Mouse (Mus musculus): ENCODE measurements at regions not wholly inside any gene's neighbourhood (a gene's known extent, or its start where the extent isn't known, plus 50 kb on each side); places are given as distances from the start of the nearest gene placed in this dataset.

DNA sequence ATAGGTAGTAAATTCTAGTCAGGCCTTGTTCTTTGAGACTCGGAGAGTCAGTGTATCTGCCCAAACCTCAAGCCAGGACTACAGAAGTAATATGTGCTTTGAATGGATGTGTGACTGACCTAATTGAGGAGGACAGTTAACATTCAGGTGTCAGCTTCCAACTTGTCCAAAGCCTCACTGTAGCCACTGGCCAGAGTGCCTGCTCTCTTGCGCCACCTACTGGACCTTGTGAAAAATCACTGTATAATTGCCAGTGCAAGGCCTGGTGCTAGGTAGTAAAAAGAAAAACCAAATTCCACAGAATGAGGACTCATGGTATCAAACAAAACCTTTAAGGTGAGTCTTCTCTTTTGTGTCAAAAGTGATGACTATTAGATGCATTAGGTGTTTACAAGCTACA is 933.6 kb upstream of the Lrrc6 start:
- peak; percentile 15 for DNase-seq

DNA sequence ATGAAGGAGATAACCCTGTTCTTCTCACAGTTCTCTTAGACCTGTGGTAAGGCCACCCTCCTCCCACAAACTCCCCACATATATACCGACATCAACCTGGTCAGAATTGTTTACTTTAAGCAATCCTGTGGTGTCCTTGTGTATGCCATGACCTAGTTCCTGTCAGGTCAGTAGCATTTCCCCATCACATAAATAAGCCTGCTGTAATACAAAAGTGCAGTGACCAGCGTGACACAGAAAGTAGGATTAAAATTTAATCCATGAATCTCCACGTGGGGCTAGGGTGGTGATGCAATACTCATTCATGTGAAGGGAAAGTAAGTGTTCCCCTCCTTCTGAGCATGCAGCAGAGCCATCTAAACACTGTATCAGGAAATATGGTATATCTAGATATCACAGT is 923.2 kb upstream of the Lrrc6 start:
- no peak for DNase-seq

DNA sequence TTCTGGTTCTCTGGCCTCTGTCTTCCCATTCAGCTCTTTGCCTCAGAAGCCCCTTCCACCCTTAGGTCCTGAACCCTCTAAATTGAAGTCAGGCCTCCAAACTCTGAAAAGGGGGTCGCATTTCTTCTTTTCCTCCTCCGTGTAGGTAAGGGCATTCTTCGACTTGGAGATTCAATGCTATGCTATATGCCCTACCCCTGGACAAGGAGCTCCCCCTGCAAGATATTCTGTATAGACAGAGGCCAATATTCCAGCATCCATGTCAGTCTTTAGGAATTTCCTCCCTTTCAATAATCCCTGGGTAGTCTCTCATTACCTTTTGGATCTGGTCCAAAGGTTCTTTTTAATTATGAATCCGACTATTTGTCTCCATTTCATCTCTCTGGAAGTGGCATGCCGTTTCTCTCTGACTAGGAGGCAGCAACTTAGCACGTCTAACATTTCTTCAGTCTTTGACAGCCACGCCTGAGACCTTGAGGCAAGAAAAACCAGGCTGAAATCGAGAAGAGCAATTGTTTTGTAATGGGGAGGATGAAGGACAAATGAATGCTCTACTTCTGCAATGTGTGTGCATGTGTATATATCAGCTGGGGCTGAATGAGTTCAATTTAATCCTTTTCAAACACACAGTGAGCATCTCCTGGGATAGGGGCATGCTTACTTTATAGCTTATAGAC is 921.7 kb upstream of the Lrrc6 start:
- DNase-seq: no peak

DNA sequence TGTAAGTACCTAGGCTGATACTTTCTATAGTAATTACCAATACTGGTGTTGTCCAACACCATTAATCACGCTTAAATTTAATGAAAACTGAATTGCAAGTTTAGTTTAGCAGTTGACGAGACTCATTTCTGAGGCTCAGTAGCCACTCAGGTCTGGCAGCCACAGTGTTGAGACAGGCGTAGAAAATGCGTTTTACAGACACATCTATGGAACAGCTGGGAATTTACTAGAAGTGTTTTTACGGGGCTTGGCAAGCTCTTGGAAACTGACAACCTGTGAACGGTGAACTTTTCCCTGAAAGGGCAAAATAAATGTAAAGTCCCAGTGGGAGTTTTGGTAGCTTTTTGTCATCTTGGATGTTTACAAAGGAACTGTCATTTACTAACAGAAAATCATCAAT is 920.1 kb upstream of the Lrrc6 start:
- DNase-seq: no peak

DNA sequence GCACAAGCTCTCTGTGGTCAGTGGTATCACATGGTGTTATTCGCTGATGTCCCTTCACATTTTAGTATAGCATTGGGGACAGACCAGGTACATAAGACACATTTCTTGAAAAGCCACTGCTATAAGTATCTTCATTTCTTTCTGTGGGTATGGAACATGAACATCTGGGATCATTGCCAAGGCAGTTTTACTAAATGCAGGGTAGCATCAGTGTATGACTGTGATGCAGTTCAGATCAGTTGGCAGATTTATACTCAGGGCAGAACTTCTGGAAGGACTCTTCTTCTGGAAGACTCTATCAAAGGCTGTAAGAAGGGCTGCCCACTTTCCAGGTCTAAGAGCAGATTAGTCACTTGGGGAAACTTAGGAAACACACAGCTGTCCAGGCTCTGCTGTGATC is 919.0 kb upstream of the Lrrc6 start:
- DNase-seq: no peak

DNA sequence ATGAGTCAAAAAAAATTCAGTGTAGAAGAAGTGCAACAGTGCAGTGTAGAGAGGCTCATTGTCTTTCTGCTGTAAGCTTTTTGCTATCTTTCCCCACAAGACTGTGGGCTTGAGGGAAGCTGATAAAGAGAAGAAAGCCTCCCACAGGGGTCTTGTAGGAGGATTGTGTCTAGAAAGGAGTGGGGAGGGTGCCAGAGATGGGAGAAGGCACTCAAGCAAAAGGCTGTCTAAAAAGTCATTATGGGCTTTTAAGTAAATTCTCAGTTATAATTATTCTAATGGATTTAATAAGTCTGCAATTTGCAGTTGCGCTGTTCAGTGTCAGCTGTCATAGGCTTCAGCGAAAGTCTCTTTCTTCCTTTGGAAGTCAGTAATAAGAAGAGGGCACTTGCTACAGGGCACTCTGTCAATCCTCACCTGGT is 917.0 kb upstream of the Lrrc6 start:
- no peak for DNase-seq

DNA sequence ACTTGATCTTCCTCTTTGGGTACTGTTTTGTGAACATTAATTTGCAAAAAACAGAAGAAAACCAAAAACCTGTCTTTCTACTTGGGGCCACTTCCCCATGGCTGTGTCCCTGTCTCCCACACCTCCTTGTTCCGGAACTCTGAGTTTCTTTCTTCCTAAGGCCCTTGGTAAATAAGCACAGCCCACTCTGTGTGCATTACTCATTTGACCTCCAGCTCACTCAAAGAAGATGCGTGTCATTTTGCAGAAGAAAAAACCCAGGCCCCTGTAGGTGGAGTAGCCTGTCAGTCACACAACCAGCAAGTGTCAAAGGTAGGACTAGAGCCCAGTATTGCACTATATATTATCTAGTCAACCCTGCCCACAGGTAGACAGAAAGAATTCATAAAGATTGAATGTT is 915.1 kb upstream of the Lrrc6 start:
- DNase-seq: no peak

DNA sequence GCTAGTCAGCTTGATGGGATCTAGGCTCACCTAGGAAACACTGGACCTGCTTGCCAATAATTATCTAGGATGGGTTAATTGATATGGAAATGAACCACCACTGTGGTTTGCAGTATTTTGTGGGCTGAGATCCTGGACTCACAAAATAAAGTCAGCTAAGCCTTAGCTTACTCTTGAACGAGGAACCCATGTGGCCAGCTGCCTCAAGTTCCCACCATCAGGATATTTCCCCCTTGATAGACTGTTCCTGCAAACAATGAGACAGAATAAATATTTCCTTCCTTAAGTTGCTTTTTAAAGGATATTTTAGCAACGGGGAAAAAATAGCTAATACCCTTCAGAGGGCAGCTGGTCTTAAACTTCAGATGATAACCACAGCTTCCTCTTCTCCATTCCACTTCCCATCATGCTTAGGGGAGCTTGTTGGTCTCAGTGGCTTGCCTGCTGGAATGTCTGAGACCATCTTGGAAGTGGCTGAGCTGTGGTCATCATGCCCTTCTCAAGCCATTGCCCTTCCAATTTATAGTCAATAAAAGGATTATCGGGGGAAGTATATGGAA is 913.7 kb upstream of the Lrrc6 start:
- no peak for DNase-seq

DNA sequence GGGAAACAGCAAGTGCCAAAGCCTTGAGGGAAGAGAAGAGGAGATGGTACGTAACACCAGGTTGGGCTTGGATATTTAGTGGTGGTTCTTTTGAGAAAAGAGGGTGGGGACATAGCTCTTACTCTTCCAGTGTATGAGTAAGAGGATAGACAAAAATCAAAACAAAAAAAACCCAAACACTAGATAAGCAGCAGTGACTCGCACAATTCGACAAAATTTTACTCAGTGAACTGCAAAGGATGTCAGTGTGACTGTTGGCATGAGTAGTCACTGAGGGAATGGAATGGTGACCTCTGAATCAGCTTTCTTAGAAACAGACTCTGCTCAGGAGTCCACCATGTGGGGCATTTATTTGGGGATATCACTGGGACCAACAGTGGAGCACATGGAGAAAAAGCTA is 912.9 kb upstream of the Lrrc6 start:
- no peak for DNase-seq

DNA sequence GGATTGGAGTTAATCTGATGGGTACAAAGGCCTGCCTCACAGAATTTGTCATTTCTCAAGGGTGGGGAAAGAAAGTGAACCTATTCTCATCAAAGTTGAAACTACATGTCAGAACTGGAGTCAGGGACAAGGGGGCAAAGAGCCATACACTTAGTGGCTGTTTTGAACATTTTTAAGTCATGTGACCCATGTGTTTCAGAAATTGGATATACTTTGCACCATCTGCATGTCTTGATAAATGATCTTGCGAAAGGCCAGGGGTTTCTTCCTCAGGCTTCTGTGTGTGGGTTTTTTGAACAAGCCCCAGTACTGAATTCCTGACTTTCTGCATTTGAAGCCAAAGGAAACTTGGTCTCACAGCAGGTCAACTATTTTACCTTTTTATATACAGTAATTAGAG is 911.7 kb upstream of the Lrrc6 start:
- no peak for DNase-seq

DNA sequence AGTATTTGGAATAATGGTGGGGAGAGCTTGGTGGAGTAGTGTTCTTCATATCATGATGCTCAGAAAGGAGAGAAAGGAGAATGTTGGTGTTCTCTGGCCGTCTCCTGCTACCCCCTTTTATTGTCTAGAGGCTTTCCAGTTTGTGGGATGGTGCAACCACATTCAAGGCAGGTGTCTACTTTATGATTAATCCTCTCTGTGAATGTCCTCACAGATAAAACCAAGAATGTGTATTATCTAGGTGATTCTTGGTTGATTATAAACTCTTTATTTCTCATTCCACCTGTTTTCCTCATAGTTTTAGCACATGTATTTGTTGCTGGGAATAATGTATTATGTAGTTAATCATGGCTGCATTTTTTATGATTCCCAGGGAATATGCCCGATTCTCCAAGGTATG is 910.9 kb upstream of the Lrrc6 start:
- no peak for DNase-seq

DNA sequence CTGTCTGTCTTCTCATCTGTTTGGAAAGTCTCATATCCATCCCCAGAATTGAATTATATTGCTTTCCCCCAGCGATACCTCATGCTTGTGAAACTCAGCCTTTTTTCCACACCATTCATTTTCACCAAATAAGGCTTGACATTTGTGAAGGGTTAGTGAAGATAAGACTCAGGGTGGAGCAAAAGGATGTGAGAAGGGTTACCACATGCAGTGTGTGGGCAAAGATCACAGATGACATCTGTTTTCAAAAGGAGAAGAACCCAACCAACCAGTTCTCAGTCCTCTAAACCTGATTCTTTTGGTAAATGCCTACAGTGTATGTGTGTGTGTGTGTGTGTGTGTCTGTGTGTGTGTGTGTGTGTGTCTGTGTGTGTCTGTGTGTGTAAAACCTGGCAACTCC is 909.3 kb upstream of the Lrrc6 start:
- DNase-seq: no peak

DNA sequence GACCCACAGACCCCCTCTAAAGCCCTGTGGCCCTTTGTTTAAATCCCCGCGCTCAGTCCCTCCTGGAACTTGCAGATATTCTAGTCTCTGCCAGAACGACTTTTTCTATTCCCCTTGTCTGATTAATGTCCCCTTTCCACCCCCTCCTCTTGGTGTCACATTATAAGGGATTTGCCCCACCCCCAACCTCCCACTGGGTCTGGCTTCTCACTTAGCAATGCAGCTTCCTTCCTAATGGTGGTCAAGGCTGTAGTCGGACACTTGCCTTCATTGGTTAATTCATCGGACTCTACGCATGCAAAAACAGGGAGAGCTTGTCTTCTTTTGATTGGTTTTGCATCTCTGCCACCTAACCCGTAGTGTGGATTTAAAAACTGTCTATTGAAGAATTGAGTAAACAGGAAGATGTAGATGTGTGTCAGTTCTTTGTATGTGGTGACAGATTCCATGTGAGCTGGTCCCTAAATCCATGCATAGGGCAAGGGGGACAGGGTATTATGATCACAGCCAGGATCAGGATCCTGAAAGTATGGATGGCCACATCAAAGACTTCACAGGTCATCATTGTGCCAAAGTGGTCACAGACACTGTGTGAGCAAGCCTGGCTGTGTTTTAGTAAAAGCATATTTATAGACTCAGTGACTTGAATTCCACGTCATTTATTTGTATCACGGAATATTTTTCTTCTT is 908.3 kb upstream of the Lrrc6 start:
- no peak for DNase-seq

DNA sequence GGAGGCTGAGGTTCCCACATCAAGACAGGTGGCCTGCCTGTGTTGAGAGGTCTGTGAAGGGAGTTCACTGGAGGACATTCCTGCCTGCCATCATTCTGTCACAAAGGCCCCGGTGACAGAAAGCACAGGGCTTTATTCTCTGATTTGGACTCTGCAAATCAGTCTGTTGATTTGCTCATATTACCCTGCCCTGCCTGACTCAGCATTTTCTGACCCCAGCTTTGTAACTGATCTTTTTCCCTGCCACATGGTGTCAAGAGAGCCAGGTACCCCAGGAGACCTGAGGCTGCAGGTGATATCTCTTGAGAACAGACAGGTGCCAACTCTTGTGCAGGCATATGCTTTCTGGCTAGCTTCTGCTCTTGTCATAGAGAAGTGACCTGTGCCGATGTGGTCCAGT is 906.5 kb upstream of the Lrrc6 start:
- no peak for DNase-seq

DNA sequence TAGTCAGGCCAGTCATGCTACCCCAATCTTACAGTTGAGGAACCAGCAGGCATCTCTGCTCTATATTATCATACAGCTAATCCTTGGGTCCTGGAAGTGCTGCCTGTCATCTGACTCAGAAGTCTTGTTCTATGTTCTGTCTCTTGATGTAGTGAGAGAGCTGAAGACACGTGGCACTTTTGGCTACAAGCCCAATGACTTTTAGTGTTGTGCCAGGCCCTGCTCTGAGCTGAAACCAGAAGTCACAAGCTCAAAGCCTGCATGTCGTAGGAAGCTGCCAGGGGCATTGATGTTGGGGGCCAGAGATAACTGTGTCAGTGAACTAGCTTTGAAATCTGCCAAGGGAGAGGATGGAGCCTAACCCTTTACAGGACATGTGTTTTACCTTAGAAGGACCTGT is 904.8 kb upstream of the Lrrc6 start:
- DNase-seq: no peak

DNA sequence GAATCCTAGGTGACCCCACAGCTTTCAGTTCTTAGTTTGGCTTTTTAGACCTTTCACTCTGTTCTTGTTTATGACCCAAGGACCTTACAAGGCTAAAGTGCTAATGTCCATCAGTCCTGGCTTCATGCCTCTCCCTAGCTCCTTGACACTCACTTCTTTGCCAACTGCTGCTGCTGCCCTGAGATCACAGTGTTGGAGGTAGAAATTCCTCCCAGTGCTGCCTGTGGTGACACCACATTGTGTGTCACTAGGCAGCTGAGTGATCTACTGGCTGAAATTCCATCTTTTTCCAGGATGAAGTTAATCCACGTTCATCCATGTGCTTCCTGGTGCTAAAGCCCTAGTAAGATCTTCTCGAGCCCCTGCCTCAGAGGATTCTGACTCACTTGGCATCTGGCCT is 904.3 kb upstream of the Lrrc6 start:
- DNase-seq: no peak

DNA sequence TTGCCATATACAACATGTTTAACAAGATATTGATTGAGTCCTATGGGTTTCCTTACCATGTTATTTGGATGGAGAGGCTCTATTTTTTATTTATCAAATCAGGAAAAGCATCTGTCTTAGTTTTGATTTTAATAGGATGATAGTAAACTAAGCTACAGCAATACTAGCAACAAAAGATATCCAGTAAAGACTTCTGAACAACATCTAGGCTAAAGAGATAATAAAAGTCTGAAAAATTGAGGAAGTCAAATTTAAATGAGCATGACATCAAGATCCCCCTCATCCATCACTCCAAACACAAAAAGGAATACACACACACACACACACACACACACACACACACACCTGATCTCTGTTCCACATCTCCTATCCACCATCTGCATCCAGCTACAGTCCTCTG is 901.6 kb upstream of the Lrrc6 start:
- no peak for DNase-seq

DNA sequence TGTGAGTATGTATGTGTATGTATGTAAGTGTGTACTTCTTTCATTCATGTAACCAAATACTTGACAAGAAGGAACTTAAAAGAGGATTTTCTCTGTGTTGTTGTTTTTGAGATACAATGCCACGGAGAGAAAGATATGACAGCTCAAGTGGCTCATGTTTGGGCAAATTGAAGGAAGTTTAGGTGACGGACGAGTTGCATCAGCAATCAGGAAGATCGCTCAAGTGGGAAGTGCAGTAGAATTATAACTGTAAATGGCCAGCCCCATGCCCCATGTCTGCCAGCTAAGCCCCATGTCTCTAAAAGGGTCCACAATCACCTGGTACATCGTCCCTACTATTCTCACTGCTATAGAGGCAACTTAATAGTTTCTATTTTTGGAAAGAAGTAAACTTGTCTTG is 896.6 kb upstream of the Lrrc6 start:
- no peak for DNase-seq

DNA sequence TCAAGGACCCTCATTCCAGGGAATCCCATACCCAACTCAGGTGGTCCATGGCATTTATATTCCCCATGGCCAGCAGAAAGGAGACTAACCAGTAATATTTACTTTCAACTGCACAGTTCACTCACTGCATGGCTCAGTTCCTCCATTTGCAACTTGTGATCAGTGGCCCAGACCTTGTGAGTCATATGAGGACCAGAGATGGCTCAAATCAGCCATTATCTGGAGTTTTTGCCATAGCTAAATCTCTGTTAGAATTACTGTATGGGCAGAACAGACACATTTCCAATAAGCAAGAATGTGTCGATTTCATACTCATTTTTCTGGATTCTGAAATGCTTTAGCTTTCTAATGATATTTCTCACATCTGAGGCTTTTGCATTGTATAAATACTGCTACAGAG is 894.4 kb upstream of the Lrrc6 start:
- DNase-seq: no peak

DNA sequence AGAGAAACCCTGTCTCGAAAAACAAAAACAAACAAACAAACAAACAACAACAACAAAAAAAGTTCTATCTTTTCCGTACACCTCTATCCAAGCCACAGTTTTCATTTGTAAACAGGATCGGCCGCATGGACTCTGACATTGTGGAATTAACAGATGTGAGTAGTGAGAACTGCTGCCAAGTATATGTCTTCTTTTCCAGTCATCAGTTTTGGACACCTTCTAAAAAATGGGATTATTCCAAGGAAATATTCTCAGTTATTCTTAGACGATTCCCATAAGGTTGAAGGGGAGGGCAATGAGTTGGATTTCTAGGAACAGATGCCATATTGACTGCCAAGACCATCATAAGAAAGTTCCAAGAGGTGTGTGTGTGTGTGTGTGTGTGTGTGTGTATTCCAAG is 891.2 kb upstream of the Lrrc6 start:
- DNase-seq: no peak

DNA sequence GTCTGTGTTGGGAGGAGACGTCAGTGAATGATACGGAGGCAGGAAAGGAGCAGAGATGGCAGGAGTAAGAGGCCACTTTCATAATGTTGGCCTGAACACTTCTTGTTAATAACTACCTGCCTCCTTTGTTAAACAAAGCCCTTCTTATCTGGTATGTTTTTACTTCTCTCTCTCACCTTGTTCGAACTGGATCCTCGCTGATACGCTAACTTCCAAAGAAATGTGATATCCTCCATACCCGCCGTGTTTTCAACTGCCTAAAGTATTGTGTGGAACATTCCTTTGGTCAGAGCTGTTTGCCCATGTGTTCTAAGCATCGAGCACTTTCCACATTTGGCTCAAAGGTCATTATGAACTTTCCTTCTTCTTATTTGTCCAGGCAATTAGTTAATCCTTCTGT is 887.8 kb upstream of the Lrrc6 start:
- DNase-seq: no peak

DNA sequence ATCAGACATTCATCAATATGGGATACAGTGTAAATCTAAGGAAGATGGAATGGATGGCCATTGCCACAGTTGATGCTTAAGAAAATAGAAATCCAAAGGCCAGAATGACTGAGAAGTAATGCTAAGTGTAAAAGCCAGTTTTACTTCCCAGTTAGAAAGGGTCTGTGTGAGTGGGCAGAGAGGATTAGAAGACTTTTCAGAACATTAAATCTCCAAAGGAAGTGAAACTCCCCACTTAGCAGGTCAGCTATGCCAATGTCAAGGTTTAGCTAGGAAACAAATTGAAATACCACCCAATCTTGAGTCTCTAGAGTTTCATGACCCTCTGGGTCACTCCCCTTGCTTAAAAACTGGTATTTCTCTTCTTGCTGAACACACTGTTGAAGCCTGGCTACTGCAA is 886.2 kb upstream of the Lrrc6 start:
- DNase-seq: no peak

DNA sequence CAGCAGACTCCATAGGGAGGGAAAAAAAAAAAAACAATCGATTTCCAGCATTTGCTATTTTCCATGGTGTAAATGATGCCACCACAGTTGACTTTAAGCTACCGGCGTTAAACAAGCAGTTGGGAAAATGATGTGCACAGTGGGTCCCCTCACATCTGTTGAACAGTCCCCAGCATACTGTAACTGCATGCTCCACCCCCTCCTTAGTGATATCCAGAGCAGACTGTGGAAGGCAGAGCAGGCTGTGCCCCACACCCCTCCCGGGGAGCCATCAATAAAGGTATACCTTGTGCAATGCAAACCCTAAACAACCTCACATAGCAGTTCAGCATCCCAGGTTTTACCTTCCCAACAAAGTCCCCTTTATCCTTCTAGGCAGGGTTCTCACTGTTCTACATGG is 872.9 kb upstream of the Lrrc6 start:
- DNase-seq: no peak

DNA sequence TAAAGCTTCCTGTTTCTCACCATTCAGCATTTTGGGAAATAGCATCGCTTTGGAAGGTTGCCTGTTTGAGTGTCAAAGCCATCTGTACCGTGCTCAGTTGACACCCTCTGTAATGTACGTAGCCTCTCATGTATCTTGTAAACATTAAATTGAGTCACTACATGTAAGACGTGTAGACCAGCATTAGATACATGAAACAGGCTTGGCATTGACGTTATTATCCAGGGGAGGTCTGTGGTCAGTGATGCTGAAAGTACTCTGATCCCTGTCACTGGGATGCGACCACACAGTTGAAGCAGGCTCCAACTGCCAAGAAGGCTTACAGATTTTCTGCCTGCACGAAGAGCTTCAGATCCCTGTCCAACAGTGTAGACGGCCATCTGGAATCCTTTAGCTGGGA is 872.3 kb upstream of the Lrrc6 start:
- DNase-seq: no peak
